Mouse (Mus musculus) bone marrow, adult 2 months (tissue): ENCODE measurements around the gene Cenpn. TPM values are rescaled to one million over a fixed set of nuclear protein-coding genes. Genes with fewer than 3 reads are reported as not detected.

ENCODE experiments used
- H3K27ac ChIP-seq: fragments of 200-500 bp; 2 replicates; pipeline ENCODE4 v1.5.1; 2012; ENCODE audit warnings: low read depth, mild to moderate bottlenecking, control low read depth, inconsistent platforms, low read length; ENCODE audit not compliant: control insufficient read depth, poor library complexity, insufficient read depth
- H3K4me1 ChIP-seq: fragments of 200-500 bp; 2 replicates; pipeline ENCODE4 v1.6.1; 2011; ENCODE audit warnings: low read length; ENCODE audit not compliant: control insufficient read depth, insufficient read depth
- H3K4me3 ChIP-seq: fragments of 200-500 bp; replicated peaks from 2 replicates; pipeline ENCODE3; 2011; ENCODE audit warnings: mild to moderate bottlenecking, low read depth, low read length, control low read depth; ENCODE audit not compliant: control insufficient read depth
- CTCF ChIP-seq: fragments of 200-500 bp; IDR thresholded peaks from 2 replicates; pipeline ENCODE4 v1.5.1; 2011; ENCODE audit warnings: low read length, control low read depth; ENCODE audit not compliant: control insufficient read depth, insufficient read depth
- POLR2A ChIP-seq: fragments of 200-500 bp; IDR thresholded peaks from 2 replicates; pipeline ENCODE4 v1.6.1; 2011; ENCODE audit warnings: low read depth, mild to moderate bottlenecking, control low read depth, low read length, borderline replicate concordance; ENCODE audit not compliant: control insufficient read depth
- WGBS: fragments of 180-500 bp; shearing (Covaris S2); methylation state at CpG from one replicate; pipeline ENCODE4 v1.1.7; 2018; 5-methylcytosine and 5-hydroxymethylcytosine counted together
- polyA plus RNA-seq: library from polyadenylated mRNA; stranded (reverse); fragments of >200 nt; gene quantifications from 2 replicates; pipeline ENCODE4 v1.2.4, GENCODE M21; 2011; ENCODE audit warnings: low replicate concordance; ENCODE audit not compliant: missing spikeins, insufficient read depth, insufficient read length

The Cenpn gene
- polyA plus RNA-seq: 18.4 and 21.8 TPM in 2 replicates

DNA sequence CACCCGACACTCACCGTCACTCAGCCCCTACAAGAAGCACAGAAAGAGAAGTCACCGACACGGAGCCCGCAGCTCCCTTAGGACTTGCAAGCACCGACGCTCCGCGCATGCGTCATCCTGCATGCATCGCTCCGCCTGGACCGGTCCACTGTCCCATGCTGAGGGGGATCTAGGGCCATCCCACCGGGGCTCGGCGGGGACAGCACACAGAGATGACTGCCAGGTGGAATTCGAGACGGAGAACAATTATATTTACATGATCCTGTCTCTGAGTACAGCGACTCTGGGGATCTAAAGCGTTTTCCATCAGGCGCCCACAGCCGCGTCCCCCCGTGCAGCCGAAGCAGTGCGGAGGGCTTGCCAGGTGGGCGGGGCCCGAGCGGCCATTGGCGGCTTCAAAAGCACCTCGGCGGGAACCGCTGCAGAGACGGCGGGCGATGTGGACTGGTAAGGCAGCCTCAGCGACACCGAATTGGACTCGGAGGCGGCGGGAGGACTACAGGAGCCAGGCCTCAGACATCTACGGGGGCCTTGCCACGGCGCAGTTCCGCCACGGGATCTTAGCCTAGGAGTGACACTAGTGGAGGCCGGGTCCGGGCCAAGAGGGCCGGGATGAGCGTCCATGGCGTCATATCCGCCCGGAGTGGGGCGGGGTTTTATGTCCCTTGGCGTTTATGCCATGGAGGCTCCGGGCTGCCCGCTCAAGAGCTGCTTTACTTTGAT is at the start of gene Cenpn, which contains the start of gene Cmc2:
Gene Cenpn, plus strand, starts transcription at position 394 of the 723 bp plus-strand sequence.
Gene Cmc2, minus strand, starts transcription at position 119 of the 723 bp plus-strand sequence.
- Histone ChIP-seq H3K27ac (peak within 1 kb of the TSS; percentile 91), H3K4me3 (peak within 1 kb of the TSS; percentile 95), H3K4me1 (peaks cover 1% of the 10 kb centered on the region; the same call in 1 of the 2 replicates)
- peak; percentile 97 for TF ChIP-seq POLR2A
- TF ChIP-seq CTCF: no peak
- WGBS: under 1% methylated on average over 57 of the region's 57 CpGs

DNA sequence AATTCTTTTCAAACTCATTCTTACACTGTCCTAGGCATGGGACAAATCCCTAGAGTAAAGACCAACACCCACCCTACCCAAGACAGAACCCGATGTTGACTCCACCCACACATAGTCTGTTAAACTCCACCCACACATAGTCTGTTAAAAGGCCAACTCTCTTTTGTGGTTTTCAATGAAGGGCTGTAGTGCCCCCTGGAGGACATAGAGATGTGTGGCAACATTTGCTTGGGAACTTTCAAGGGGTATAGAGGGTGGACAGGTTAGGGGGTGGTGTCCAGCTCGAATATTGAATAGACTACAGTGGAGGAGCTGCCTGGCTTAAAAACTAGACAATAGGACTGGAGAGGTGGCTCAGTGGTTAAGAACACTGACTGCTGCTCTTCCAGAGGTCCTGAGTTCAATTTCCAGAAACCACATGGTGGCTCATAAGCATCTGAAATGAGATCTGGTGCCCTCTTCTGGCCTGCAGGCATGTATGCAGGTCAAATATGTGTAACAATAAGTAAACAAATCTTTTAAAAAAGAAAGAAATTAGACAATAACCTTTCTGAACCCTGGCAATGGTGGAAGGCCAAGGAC is 48.7 kb upstream of the Cenpn start:
- no peak overlapping the region for H3K4me3 ChIP-seq
- H3K4me1 ChIP-seq: no peaks in the 10 kb centered on the region; the same call in 1 of the 2 replicates
- 48% methylated on average over 2 of the region's 2 CpGs for WGBS
- TF ChIP-seq CTCF: no peak
- no peak for TF ChIP-seq POLR2A
- H3K27ac ChIP-seq: peak overlapping the region; percentile 53; the same call in 1 of the 2 replicates

DNA sequence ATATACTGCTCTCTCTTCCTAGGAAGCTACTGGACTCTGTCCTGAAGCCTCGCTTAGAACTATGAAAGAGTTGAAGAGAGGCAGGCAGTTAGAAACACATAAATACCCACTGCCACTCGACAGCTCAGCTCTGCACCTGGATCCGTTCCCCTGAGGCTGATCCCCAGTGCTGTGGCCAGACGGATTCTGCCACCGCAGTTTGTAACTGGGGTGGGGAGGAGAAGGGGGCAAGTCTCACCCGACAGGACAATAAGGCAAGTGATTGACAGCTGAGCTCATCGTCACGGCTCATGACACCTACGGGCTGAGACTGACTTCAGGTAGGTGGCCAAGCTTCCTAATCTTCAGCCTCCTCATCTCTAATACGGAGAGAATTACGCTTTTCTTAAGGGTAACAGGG is 47.9 kb upstream of the Cenpn start:
- peak overlapping the region; percentile 53; the same call in 1 of the 2 replicates for H3K27ac ChIP-seq
- no peaks in the 10 kb centered on the region; the same call in 1 of the 2 replicates for H3K4me1 ChIP-seq
- TF ChIP-seq CTCF (no peak), POLR2A (no peak)
- 75% methylated on average over 11 of the region's 11 CpGs for WGBS
- no peak overlapping the region for H3K4me3 ChIP-seq

DNA sequence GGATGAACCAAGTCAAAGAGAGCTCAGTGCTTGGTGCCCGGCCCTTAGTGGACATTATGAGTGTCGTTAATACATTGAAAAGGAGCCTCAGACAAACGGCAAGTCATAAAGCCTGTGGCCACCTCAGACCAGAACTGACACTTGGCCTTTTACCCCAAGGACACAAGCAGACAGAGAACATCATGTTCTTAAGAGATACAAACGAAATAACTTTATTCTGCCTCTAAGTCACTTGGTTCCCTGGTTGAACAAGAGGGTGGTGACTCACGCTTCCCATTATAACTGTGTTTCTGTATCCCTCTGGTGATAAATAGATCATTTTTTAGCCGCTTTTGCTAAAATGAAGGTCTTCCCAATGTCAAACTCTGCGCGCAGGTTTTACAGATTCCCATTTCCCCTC is 47.5 kb upstream of the Cenpn start:
- 76% methylated on average over 8 of the region's 8 CpGs for WGBS
- Histone ChIP-seq H3K4me3 (no peak overlapping the region), H3K27ac (no peak overlapping the region)

DNA sequence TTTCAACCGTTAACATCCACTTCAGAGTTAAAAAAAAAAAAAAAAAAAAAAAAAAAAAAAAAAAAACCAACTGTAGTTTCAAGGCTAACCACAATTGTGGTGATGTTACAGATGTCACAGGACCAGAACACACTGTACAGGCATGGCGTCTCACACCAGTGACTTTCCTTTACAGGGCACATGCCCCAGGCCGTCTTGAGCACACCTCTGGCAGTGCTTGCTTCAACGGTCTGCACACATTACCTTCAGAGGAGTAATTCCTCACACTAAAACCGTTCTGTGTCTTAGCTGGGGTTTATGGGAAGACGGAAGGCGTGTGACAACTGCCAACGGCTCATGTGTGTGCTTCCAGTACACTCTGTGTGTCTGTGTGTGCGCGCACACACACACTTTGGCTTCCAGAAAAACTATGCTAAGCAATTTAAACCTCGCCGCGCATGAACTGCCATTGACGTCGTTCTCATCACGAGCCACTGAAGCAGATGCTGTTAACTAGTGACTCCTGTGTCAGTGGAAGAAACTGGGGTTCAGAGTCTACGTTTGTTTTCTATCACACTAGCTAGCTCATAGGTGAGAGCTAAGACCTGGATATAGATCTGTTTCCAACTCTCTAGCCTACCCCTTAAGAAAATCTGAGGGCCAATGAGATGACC is 45.6 kb upstream of the Cenpn start:
- peak overlapping the region; percentile 32 for H3K27ac ChIP-seq
- TF ChIP-seq CTCF (no peak), POLR2A (no peak)
- 57% methylated on average over 17 of the region's 17 CpGs for WGBS
- H3K4me3 ChIP-seq: no peak overlapping the region
- no peaks in the 10 kb centered on the region; the same call in 1 of the 2 replicates for H3K4me1 ChIP-seq

More for the DNA sequence above, 47.5 kb upstream of the Cenpn start:
- TF ChIP-seq POLR2A (no peak), CTCF (no peak)
- no peaks in the 10 kb centered on the region; the same call in 1 of the 2 replicates for H3K4me1 ChIP-seq

DNA sequence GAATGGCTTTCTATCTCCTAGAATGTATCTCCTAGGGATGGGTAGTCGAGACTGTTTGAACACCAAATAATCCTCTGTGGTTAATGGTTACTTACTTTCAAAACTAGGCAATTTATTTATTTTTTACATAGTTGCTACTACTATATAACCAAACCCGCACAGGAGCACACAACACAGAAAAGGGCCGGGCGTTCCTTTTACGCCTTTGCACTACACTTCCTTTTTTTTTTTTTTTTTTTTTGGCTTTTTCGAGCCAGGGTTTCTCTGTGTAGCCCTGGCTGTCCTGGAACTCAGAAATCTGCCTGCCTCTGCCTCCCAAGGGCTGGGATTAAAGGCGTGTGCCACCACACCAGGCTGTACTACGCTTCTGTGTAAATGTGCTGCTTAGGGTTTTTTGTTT is 40.1 kb upstream of the Cenpn start:
- no peaks in the 10 kb centered on the region for H3K4me1 ChIP-seq
- 61% methylated on average over 8 of the region's 8 CpGs for WGBS
- TF ChIP-seq POLR2A (no peak), CTCF (no peak)
- H3K4me3 ChIP-seq: no peak overlapping the region
- H3K27ac ChIP-seq: no peak overlapping the region

DNA sequence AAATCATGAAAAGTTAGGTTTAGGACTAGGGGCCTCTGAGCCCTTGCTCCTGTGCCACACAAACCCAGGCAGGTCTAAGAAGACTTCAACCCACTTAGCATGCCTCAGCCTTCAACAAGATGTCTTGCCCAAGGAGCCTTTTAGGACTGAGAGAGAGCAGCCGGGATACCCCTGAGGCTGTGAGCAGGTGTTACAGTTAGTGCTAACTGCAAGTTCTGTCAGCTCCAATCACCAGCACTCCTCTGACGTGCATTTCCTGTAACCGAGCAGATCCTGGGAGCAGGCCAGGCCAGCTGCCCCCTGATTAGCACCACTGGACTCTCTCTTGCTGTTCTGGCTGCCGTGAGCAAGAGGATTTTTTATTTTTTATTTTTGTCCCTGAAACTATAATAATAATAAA is 33.7 kb upstream of the Cenpn start:
- WGBS: 61% methylated on average over 4 of the region's 4 CpGs
- Histone ChIP-seq H3K4me3 (no peak overlapping the region), H3K4me1 (peaks cover 1% of the 10 kb centered on the region; the same call in 1 of the 2 replicates), H3K27ac (no peak overlapping the region)
- no peak for TF ChIP-seq POLR2A
- TF ChIP-seq CTCF: no peak

DNA sequence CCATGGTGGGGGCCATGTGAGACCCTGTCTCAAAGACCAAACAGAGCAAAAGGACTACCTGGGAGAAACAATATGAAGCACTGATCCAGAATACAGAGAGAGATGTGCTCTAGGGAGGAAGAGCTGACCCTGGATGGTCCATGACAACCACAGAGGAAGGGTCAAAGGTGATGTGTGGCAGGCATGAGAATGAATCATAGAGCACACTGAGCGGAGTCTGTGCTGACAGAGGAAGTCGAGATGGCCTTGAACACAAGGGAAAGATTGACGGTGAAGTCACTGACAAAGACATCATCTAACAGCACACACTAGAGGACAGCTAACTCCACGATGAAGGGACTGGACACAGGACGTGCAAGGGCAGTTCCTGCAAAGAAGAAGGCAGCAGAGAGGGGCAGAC is 30.1 kb upstream of the Cenpn start:
- Histone ChIP-seq H3K4me3 (no peak overlapping the region), H3K27ac (no peak overlapping the region), H3K4me1 (peaks cover 1% of the 10 kb centered on the region; the same call in 1 of the 2 replicates)
- TF ChIP-seq POLR2A (no peak), CTCF (no peak)
- 93% methylated on average over 5 of the region's 5 CpGs for WGBS
